Mouse (Mus musculus): ENCODE measurements around the gene Anks1b. TPM values are rescaled to one million over a fixed set of nuclear protein-coding genes. Genes with fewer than 3 reads are reported as not detected.

Anks1b gene
- polyA plus RNA-seq, 1 experiment from 2014 or later = 3.7 TPM

DNA sequence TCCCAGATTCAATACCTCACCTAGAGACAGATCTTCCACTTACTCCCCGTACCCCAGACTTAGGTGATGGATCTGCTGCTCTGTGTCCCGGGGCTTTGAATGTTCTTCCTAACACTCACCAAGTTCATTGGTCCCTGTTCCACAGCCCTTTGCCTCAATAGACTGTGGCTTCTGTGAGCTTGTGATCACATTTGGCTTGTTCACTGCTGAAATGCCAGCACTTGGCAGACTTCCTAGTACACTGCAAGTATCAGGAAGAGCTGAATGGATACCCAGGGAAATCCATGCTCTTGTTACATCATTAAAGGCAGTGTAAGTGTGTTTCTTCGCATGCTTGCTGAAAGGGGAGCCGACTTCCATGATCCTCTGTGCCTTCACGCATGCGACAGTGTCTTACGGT is 17.0 kb upstream of the Anks1b start:
- 91% methylated on average over 7 of the region's 7 CpGs for WGBS
- no peak overlapping the region for H3K9ac ChIP-seq (ENCODE audit: low read length)

DNA sequence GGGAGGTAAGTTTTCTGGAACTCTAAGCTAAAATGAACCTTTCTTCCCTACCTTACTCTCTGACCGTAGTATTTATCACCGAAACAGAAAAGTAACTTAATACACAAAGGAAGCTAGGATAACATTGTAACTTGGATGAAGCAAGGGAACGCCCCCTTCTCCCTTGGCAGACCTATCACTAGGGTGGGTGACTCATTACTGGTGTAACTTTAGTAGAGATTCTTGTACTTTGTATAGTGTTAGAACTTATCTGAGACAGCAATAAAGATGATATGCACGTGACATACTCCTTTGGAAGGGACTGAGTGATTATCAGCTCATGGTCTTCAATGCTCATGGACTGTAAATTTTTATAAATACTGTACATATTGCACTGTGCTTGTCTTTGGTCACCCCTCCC is 5.1 kb upstream of the Anks1b start:
- ATAC-seq (ENCODE audit: low FRiP score) = no peak
- no peak for DNase-seq (ENCODE audit: low spot score, missing footprints)
- 92% methylated on average over 4 of the region's 4 CpGs for WGBS

More for the DNA sequence above, 17.0 kb upstream of the Anks1b start:
- no peak overlapping the region for H3K4me3 ChIP-seq (ENCODE audit: low read depth, low read length)
- no peaks in the 10 kb centered on the region for H3K27me3 ChIP-seq (ENCODE audit: control insufficient read depth, insufficient read depth, low read length)
- ATAC-seq (ENCODE audit: low FRiP score) (no peak), DNase-seq (ENCODE audit: low spot score, missing footprints) (no peak)
- no peaks in the 10 kb centered on the region for H3K36me3 ChIP-seq (ENCODE audit: control insufficient read depth, insufficient read depth, low read length)
- no peak overlapping the region for H3K27ac ChIP-seq (ENCODE audit: low read depth, low read length)
- H3K9me3 ChIP-seq (ENCODE audit: control insufficient read depth, low read length) = no peaks in the 10 kb centered on the region
- H3K4me1 ChIP-seq (ENCODE audit: control insufficient read depth, insufficient read depth, low read length) = no peaks in the 10 kb centered on the region
- H3K4me2 ChIP-seq = no peak overlapping the region

DNA sequence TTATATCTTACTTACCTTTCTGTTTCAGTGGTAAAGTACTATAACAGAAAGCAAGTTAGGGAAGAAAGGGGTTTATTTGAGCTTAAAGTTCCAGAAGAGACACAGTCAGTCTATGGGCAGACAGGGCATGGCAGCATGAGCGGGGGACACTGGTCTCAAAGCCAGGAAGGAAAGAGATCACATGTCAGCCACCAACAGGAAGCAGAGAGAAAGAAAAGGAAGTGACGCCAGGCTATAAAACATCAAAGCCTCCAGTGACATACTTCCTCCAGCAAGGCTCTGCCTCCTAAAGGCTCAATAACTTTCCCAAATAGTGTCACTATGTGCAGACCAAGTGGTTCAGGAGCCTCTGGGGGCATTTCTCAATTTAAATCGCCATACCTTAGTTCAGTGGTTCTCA is 4.5 kb upstream of the Anks1b start:
- WGBS = 79% methylated on average over 3 of the region's 3 CpGs
- H3K27me3 ChIP-seq (ENCODE audit: control insufficient read depth, insufficient read depth, low read length) = no peaks in the 10 kb centered on the region; the same call in 1 of the 2 replicates
- no peaks in the 10 kb centered on the region for H3K9me3 ChIP-seq (ENCODE audit: control insufficient read depth, low read length)
- H3K27ac ChIP-seq (ENCODE audit: low read depth, low read length) = no peak overlapping the region
- H3K36me3 ChIP-seq (ENCODE audit: control insufficient read depth, insufficient read depth, low read length) = no peaks in the 10 kb centered on the region
- H3K9ac ChIP-seq (ENCODE audit: low read length) = no peak overlapping the region
- no peak overlapping the region for H3K4me3 ChIP-seq (ENCODE audit: low read depth, low read length)
- no peak for ATAC-seq (ENCODE audit: low FRiP score)
- H3K4me1 ChIP-seq (ENCODE audit: control insufficient read depth, insufficient read depth, low read length) = no peaks in the 10 kb centered on the region; the same call in 1 of the 2 replicates
- no peak for DNase-seq (ENCODE audit: low spot score, missing footprints)
- no peak overlapping the region for H3K4me2 ChIP-seq

More for the DNA sequence above, 5.1 kb upstream of the Anks1b start:
- Histone ChIP-seq H3K36me3 (ENCODE audit: control insufficient read depth, insufficient read depth, low read length) (no peaks in the 10 kb centered on the region), H3K4me2 (no peak overlapping the region), H3K27ac (ENCODE audit: low read depth, low read length) (no peak overlapping the region), H3K9ac (ENCODE audit: low read length) (no peak overlapping the region), H3K4me1 (ENCODE audit: control insufficient read depth, insufficient read depth, low read length) (no peaks in the 10 kb centered on the region), H3K4me3 (ENCODE audit: low read depth, low read length) (no peak overlapping the region), H3K9me3 (ENCODE audit: control insufficient read depth, low read length) (no peaks in the 10 kb centered on the region), H3K27me3 (ENCODE audit: control insufficient read depth, insufficient read depth, low read length) (no peaks in the 10 kb centered on the region; the same call in 1 of the 2 replicates)

DNA sequence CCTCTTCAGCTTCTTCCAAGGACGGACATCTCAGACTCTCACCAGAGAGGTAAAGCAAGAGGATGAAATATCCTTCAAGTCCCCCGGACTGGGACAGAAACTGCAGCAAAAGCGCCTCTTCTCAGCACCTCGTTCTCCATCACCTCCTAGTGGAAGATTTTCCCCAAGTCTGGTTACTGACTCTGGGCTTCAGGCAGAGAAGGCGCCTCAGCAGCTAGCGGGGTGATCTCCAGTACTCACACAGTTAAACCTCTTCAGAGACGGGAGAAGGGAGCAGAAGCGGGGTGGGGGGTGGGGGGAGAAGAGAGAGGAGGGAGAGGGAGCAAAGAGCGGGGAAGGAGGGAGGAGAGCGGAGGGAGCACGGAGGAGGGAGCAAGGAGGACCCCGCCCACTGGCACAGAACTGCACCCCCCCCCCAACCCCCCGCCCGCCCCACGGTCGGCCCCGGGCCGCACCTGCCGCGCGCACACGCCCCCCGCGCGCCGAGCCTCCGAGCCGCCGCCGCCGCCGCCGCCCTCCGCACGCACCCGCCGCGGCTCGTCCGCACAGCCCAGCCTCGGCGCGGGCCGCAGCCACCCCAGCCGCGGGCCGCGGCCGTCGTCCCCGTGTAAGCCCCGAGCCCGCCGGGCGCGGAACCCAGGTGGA is 686 bp upstream of the Anks1b start:
- peak overlapping the region; percentile 17; the same call in 1 of the 2 replicates for H3K27ac ChIP-seq (ENCODE audit: low read depth, low read length)
- peak overlapping the region; percentile 76 for H3K4me3 ChIP-seq (ENCODE audit: low read depth, low read length)
- under 1% methylated on average over 7 of the region's 56 CpGs for WGBS
- H3K27me3 ChIP-seq (ENCODE audit: control insufficient read depth, insufficient read depth, low read length) = no peaks in the 10 kb centered on the region; the same call in 1 of the 2 replicates
- peak overlapping the region; percentile 80 for H3K9ac ChIP-seq (ENCODE audit: low read length)
- H3K36me3 ChIP-seq (ENCODE audit: control insufficient read depth, insufficient read depth, low read length) = no peaks in the 10 kb centered on the region
- H3K9me3 ChIP-seq (ENCODE audit: control insufficient read depth, low read length) = no peaks in the 10 kb centered on the region
- peak; percentile 89 for ATAC-seq (ENCODE audit: low FRiP score)
- DNase-seq (ENCODE audit: low spot score, missing footprints) = peak; percentile 93
- peak overlapping the region; percentile 89 for H3K4me2 ChIP-seq
- no peaks in the 10 kb centered on the region; the same call in 1 of the 2 replicates for H3K4me1 ChIP-seq (ENCODE audit: control insufficient read depth, insufficient read depth, low read length)

DNA sequence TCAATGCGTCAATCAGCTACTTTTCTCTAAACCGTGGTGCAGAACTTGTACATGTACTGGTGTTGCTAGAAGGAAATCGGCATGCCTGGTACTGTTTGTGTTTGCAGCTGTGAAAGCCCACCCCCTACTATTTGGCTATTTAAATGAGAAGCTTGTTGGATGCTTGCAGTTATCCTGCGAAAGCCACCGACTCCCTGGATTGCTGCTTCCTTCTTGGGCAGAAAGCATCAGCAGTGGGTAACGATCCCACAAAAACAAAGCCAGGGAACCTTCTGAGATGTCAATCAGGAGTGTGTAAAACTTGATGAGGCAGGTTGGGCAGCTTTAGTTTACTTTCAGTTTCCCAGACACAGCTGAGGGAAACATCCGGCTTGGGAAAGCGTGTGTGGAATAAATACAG is 727 bp downstream of the Anks1b start:
- no peak for DNase-seq (ENCODE audit: low spot score, missing footprints)
- H3K9me3 ChIP-seq (ENCODE audit: control insufficient read depth, low read length) = no peaks in the 10 kb centered on the region
- H3K4me1 ChIP-seq (ENCODE audit: control insufficient read depth, insufficient read depth, low read length) = no peaks in the 10 kb centered on the region; the same call in 1 of the 2 replicates
- H3K4me2 ChIP-seq = peak overlapping the region; percentile 89
- H3K4me3 ChIP-seq (ENCODE audit: low read depth, low read length) = peak overlapping the region; percentile 76
- no peaks in the 10 kb centered on the region for H3K36me3 ChIP-seq (ENCODE audit: control insufficient read depth, insufficient read depth, low read length)
- WGBS = 5% methylated on average over 8 of the region's 8 CpGs
- ATAC-seq (ENCODE audit: low FRiP score) = no peak
- no peak overlapping the region for H3K27ac ChIP-seq (ENCODE audit: low read depth, low read length)
- H3K27me3 ChIP-seq (ENCODE audit: control insufficient read depth, insufficient read depth, low read length) = no peaks in the 10 kb centered on the region; the same call in 1 of the 2 replicates
- H3K9ac ChIP-seq (ENCODE audit: low read length) = 0 out of 2 replicates have a peak overlapping the region, but pooled peaks have one; percentile 12

DNA sequence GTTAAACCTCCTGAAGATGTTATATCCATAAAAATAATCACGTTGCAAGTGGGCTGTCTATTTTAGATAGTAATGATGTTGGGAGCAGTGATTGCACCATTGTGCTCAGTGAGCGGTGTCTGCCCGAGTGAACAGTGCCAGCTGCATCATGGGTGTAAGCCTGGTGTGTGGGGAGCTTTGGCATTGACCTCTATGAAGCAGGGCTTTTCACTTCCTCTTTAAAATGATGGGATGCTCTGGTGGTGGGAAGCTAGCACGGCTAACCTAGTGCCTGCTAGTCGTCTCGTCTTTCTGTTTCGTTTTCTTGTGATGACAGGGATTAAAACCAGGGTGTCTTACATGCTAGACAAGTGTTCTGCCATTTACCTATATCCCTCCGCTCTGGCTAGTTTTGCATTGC is 10.3 kb downstream of the Anks1b start:
- 86% methylated on average over 8 of the region's 8 CpGs for WGBS
- Histone ChIP-seq H3K4me3 (ENCODE audit: low read depth, low read length) (no peak overlapping the region), H3K9ac (ENCODE audit: low read length) (no peak overlapping the region), H3K4me1 (ENCODE audit: control insufficient read depth, insufficient read depth, low read length) (no peaks in the 10 kb centered on the region), H3K36me3 (ENCODE audit: control insufficient read depth, insufficient read depth, low read length) (no peaks in the 10 kb centered on the region), H3K27me3 (ENCODE audit: control insufficient read depth, insufficient read depth, low read length) (no peaks in the 10 kb centered on the region), H3K4me2 (no peak overlapping the region), H3K9me3 (ENCODE audit: control insufficient read depth, low read length) (no peaks in the 10 kb centered on the region), H3K27ac (ENCODE audit: low read depth, low read length) (no peak overlapping the region)
- ATAC-seq (ENCODE audit: low FRiP score) (no peak), DNase-seq (ENCODE audit: low spot score, missing footprints) (no peak)

DNA sequence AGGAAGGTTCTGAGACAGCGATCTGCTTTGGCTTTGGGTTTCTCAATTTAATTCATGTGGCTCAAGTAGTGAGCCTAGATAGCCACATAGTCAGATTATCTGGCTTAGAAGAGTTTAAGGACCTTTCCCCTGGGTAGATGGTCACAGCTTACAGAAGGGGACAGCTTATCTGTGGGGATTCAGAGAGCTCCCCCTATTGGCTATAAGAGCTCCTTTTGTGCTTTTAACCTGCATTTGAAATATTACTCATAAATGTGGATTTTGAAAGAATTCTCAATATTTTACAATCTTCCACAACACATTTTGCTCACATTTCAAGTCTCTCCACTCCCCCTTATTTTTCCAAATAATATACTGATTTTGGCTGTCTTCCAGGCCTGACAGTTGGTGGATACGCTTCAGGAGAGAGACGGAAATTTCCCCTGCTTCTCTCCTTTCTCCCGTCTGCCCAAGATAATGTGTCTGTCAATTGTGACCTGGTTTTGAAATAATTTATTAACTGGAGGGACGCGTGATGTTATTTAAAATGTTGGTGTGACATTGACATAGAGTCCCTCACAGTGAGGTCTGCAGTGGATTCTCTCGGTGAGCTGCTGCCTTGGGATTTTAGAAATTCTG is 29.5 kb downstream of the Anks1b start:
- no peaks in the 10 kb centered on the region for H3K9me3 ChIP-seq (ENCODE audit: control insufficient read depth, low read length)
- H3K9ac ChIP-seq (ENCODE audit: low read length) = no peak overlapping the region
- no peak overlapping the region for H3K4me2 ChIP-seq
- H3K4me1 ChIP-seq (ENCODE audit: control insufficient read depth, insufficient read depth, low read length) = no peaks in the 10 kb centered on the region
- no peaks in the 10 kb centered on the region for H3K36me3 ChIP-seq (ENCODE audit: control insufficient read depth, insufficient read depth, low read length)
- H3K27ac ChIP-seq (ENCODE audit: low read depth, low read length) = no peak overlapping the region
- ATAC-seq (ENCODE audit: low FRiP score) (no peak), DNase-seq (ENCODE audit: low spot score, missing footprints) (no peak)
- no peak overlapping the region for H3K4me3 ChIP-seq (ENCODE audit: low read depth, low read length)
- 88% methylated on average over 7 of the region's 7 CpGs for WGBS
- no peaks in the 10 kb centered on the region for H3K27me3 ChIP-seq (ENCODE audit: control insufficient read depth, insufficient read depth, low read length)

DNA sequence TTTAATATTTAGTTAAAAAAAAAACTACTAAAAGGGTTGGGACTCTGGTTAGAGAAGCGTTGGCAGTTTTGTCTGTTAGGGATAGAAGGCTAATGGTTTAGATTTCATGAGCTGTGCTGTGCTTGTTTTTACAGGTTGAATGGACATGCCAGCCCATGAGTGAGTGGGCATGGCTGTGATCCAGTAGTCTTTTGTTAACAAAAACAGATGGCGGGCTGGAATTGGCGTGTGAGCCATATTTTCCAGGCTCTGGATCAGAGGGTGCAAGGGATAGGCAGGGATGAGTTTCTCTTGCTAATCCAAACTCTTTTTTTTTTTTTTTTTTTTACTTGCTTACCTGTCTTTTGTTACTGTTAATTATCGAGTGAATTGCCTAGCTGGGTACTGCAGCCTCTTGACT is 38.6 kb downstream of the Anks1b start:
- Histone ChIP-seq H3K27ac (ENCODE audit: low read depth, low read length) (no peak overlapping the region), H3K9me3 (ENCODE audit: control insufficient read depth, low read length) (no peaks in the 10 kb centered on the region), H3K36me3 (ENCODE audit: control insufficient read depth, insufficient read depth, low read length) (no peaks in the 10 kb centered on the region), H3K4me3 (ENCODE audit: low read depth, low read length) (no peak overlapping the region), H3K9ac (ENCODE audit: low read length) (no peak overlapping the region), H3K4me2 (no peak overlapping the region), H3K27me3 (ENCODE audit: control insufficient read depth, insufficient read depth, low read length) (no peaks in the 10 kb centered on the region), H3K4me1 (ENCODE audit: control insufficient read depth, insufficient read depth, low read length) (no peaks in the 10 kb centered on the region)
- WGBS = 93% methylated on average over 4 of the region's 4 CpGs
- DNase-seq (ENCODE audit: low spot score, missing footprints) = no peak
- no peak for ATAC-seq (ENCODE audit: low FRiP score)

DNA sequence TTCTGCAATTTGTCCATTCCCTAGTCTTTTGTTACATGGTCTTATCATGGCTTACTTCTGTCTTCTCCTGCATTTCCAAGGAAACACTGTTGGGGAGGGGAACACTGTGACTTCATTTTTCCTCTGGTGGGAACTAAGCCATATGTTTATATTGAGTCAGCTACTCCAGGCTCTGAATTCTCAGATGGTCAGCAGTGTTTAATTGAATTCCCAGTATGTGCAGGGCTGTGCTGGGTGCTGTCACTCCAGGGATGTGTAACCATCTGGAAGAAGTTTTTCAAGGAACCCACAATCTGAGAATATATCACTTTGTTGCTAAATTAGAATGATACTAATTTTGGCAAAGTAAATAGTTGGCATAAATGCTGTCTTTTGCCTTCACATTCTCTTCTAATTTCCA is 39.9 kb downstream of the Anks1b start:
- no peak overlapping the region for H3K9ac ChIP-seq (ENCODE audit: low read length)
- ATAC-seq (ENCODE audit: low FRiP score) = no peak

More for the DNA sequence above, 39.9 kb downstream of the Anks1b start:
- Histone ChIP-seq H3K4me3 (ENCODE audit: low read depth, low read length) (no peak overlapping the region), H3K36me3 (ENCODE audit: control insufficient read depth, insufficient read depth, low read length) (no peaks in the 10 kb centered on the region), H3K4me1 (ENCODE audit: control insufficient read depth, insufficient read depth, low read length) (no peaks in the 10 kb centered on the region), H3K4me2 (no peak overlapping the region), H3K27ac (ENCODE audit: low read depth, low read length) (no peak overlapping the region), H3K27me3 (ENCODE audit: control insufficient read depth, insufficient read depth, low read length) (no peaks in the 10 kb centered on the region), H3K9me3 (ENCODE audit: control insufficient read depth, low read length) (no peaks in the 10 kb centered on the region)
- no peak for DNase-seq (ENCODE audit: low spot score, missing footprints)

All from midbrain, embryonic 11.5 days (tissue).